Mouse (Mus musculus): ENCODE measurements at regions not wholly inside any gene's neighbourhood (a gene's known extent, or its start where the extent isn't known, plus 50 kb on each side); places are given as distances from the start of the nearest gene placed in this dataset.

DNA sequence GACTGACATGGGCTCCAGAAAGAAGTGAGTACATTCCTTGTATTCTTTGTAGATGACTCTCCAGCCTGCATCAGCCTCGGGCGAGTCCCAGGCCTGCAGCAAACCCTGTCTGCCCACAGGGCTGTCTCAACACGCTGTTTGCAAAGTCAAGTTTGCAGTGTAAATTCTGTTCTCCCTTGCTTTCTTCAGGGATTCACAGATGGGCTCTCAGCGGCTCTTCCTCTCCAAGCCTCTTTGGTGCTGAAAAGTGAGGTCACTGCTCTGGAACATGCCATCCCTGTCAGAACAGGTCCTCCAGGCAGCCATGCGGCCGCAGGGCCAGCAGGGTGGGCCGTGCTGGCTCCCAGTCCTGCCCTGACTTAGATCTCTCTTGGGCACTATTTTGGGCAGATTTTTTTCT, 56.6 kb upstream of the Tarbp1 start:
- TF ChIP-seq GATA1 (IDR thresholded peaks at IDR 0.05; ENCODE audit: borderline replicate concordance, low read length) (no peak), FLI1 (IDR thresholded peaks at IDR 0.05; ENCODE audit: low read length) (no peak)

Measured in megakaryocyte, embryonic 14.5 days (primary cell).